Mouse (Mus musculus) limb, embryonic 12.5 days (tissue): ENCODE data around the gene Tmem33. TPM values are rescaled to one million over a fixed set of nuclear protein-coding genes. Genes with fewer than 3 reads are reported as not detected.
A peak's percentile ranks its signal among the peaks of the same experiment; 100 is the strongest.

ENCODE experiments used
- ATAC-seq: fragments of 200-750 bp; cut with Nextera tagmentation; 2 replicates; pipeline ENCODE4 v1.8.0; 2017; ENCODE audit warnings: low read depth, moderate TSS enrichment; ENCODE audit not compliant: insufficient number of reproducible peaks, insufficient read depth, low FRiP score, low TSS enrichment
- H3K27ac ChIP-seq: fragments of 300-500 bp; sonication (generic); 2 replicates; pipeline ENCODE4 v1.5.1; 2016; ENCODE audit warnings: mild to moderate bottlenecking, moderate library complexity
- H3K27me3 ChIP-seq: fragments of 300-500 bp; sonication (generic); 2 replicates; pipeline ENCODE4 v1.6.1; 2016; ENCODE audit warnings: mild to moderate bottlenecking, moderate library complexity
- H3K36me3 ChIP-seq: fragments of 300-500 bp; sonication (generic); 2 replicates; pipeline ENCODE4 v1.6.1; 2016; ENCODE audit warnings: mild to moderate bottlenecking, moderate library complexity
- H3K4me1 ChIP-seq: fragments of 300-500 bp; sonication (generic); replicated peaks from 2 replicates; pipeline ENCODE4 v1.6.1; 2016
- H3K4me2 ChIP-seq: fragments of 300-500 bp; sonication (generic); 2 replicates; pipeline ENCODE4 v1.6.1; 2016; ENCODE audit warnings: mild to moderate bottlenecking, moderate library complexity
- H3K4me3 ChIP-seq: fragments of 300-500 bp; sonication (generic); replicated peaks from 2 replicates; pipeline ENCODE4 v1.5.1; 2016; ENCODE audit warnings: mild to moderate bottlenecking
- H3K9ac ChIP-seq: fragments of 300-500 bp; sonication (generic); replicated peaks from 2 replicates; pipeline ENCODE4 v1.6.1; 2016; ENCODE audit warnings: mild to moderate bottlenecking, moderate library complexity
- H3K9me3 ChIP-seq: fragments of 300-500 bp; sonication (generic); 2 replicates; pipeline ENCODE4 v1.6.1; 2016; ENCODE audit warnings: mild to moderate bottlenecking, moderate library complexity
- WGBS: fragments of 180-500 bp; shearing (Covaris S2); methylation state at CpG from one replicate; pipeline ENCODE4 v1.1.7; 2016; 5-methylcytosine and 5-hydroxymethylcytosine counted together
- polyA plus RNA-seq: library from polyadenylated mRNA; unstranded; fragments of >200 nt; fragmentation: Nextera tagmentation; extraction: Ambion mirVana; gene quantifications from 2 replicates; pipeline ENCODE4 v1.2.1, GENCODE M21; 2016

The Tmem33 gene
- polyA plus RNA-seq = 77.4 and 80.3 TPM in 2 replicates

DNA sequence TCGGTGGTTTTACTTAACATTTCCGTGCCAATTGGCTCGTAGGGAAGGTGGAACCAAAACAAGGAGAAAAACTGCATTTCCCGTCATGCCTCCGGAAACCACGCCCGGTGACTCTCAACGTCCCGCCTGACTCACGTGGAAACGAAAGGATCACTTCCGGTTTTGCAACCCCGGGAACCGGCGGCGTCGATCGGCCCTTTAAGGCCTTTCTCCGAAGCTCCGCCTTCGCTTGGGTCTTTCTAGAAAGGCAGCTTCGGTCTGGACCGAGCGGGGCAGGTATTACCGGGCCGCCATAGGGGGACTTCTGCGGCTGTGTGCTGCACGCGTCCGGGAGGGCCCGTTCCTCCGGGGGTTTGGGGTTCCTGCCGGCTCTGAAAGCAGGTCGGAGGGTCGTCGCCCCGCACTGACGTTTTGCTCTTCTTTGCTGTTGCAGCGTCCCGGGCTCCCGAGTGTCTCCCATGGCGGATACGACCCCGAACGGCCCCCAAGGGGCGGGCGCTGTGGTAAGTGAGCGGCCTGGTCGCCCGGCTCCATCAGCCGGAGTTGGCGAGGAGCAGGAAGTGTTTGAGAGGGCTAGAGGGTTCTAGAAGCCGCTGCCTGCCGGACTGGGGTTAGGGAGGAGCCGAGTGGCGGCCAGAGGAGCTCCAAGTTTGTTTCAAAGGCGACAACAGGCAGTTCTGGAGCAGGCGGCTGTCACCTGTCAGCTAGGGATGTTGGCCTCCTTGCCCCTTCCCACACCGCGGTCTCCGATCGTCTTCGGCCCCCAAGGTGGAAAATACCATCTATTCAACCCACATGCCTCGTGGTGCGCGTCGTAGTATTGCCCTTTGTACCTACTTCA is at the start of gene Tmem33:
Tmem33 (plus strand) TSS at position 35 of the 841 bp plus-strand sequence.
- no peaks in the 10 kb centered on the region for H3K9me3 ChIP-seq
- no peaks in the 10 kb centered on the region for H3K27me3 ChIP-seq
- H3K4me1 ChIP-seq = peaks cover 11% of the 10 kb centered on the region
- H3K36me3 ChIP-seq = peaks cover 32% of the 10 kb centered on the region
- ATAC-seq = peak; percentile 78
- H3K27ac ChIP-seq = peak within 1 kb of the TSS; percentile 94
- H3K9ac ChIP-seq = peak within 1 kb of the TSS; percentile 88
- WGBS = under 1% methylated on average over 66 of the region's 67 CpGs
- H3K4me3 ChIP-seq = peak within 1 kb of the TSS; percentile 90
- H3K4me2 ChIP-seq = peak within 1 kb of the TSS; percentile 66

DNA sequence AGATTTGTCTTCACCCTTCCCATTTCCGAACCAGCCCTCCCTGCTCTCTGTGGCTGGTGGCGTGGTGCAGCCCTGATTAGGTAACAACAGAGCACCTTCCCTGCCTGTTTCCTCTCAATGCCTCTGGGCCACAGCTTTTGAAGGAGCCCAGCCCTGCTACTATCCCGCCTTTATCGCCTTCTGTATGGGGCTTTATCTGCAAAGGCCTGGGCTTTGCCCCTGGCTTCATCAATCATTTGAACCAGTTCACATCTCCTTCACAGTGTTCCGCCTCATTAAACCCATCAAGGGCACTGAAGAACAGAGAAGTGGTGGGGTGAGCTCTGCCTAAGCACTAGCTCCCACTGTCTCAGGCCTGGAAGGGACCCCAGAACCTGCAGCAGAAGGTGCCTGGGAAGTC is 47.2 kb upstream of the Tmem33 start:
- ATAC-seq = no peak

DNA sequence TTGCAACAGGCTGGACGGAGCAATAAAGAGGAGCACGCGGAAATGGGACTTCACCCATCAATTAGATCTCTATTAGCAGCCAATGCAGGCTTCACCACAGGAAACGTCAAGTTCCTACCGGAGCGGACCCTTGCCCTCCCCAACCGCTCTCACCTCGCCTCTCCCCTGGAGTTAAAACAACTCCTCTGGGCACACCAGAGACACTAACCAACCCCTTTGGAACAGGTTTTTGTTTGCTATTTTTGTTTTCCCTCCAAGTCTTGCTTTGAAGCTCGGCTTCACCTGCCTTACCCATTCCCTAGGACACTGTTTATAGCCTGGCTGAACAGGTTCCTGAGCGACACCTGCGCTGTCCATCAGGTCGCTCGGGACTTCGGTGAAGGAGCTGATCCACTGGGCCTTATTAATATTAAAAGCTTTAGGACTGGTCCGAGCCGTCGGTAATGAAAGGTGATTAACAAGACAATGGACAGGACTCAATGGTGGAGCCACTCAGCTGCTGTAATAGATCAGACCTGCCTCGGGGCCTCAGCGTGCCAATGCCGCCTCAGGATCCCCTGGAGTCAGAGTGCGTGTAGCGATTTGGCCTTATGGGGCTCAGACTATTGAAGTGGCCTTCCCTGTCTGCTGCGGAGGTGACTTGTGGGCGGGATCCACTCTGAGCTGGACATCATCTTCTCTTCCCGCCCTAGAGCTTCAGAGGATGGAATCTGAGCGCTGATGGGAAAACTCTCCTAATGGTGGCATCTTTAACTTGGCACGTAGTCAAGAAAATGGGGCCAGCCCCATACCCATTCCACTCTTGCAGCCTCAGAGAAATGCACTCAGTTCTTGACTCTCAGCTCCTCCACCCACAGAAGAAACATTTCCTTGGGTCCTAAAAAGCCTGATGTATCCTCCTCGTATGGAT is 45.0 kb upstream of the Tmem33 start:
- Histone ChIP-seq H3K27me3 (peaks cover 91% of the 10 kb centered on the region), H3K4me1 (peaks cover 15% of the 10 kb centered on the region), H3K4me2 (peak overlapping the region; percentile 55), H3K9ac (no peak overlapping the region; the same call in 1 of the 2 replicates), H3K36me3 (no peaks in the 10 kb centered on the region), H3K4me3 (peak overlapping the region; percentile 32; the same call in 1 of the 2 replicates), H3K27ac (no peak overlapping the region), H3K9me3 (no peaks in the 10 kb centered on the region)
- ATAC-seq = no peak
- 1% methylated on average over 28 of the region's 28 CpGs for WGBS

More for the DNA sequence above, 47.2 kb upstream of the Tmem33 start:
- Histone ChIP-seq H3K27ac (no peak overlapping the region), H3K9ac (no peak overlapping the region), H3K4me1 (peaks cover 15% of the 10 kb centered on the region), H3K9me3 (no peaks in the 10 kb centered on the region), H3K4me2 (no peak overlapping the region), H3K27me3 (peaks cover 75% of the 10 kb centered on the region), H3K36me3 (no peaks in the 10 kb centered on the region), H3K4me3 (no peak overlapping the region)
- 19% methylated on average over 5 of the region's 5 CpGs for WGBS

DNA sequence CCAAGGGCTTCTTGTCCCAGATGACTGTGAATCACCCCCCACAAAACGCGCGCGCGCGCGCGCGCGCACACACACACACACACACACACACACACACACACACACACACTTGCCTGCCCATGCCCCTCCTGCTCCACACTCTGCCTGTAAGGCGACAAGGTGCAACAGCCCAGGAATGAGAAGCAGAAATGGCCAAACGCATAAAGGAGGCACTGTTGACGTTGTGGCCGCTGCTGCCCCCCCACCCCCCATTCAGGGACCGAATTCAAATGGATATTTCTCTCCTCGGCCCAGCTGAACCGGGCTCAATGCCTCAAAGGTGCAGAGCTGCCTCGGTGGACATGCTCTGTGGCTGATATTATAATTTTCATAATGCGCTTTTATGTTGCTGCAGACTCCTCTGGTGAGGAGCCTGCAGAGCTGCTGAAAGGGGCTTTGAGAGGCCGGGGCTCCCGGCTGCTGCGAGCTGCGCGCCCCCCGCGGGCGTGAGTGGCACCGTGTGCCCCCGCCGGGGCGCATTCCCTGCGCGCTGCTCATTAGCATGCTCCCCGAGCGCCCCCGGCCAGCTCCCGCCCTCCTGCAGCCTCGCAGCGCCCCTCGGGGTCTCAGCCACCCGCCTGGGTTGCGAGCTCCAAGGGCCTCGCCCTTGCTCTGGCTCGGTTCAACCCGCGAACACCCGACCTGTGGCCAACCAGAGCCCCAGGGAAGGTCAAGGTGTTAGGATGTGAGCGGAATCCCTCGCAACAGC is 44.2 kb upstream of the Tmem33 start:
- no peak overlapping the region for H3K27ac ChIP-seq
- WGBS = 1% methylated on average over 49 of the region's 49 CpGs
- H3K9ac ChIP-seq = peak overlapping the region; percentile 45; the same call in 1 of the 2 replicates
- H3K4me1 ChIP-seq = peaks cover 15% of the 10 kb centered on the region
- H3K27me3 ChIP-seq = peaks cover 89% of the 10 kb centered on the region
- H3K9me3 ChIP-seq = no peaks in the 10 kb centered on the region
- peak overlapping the region; percentile 32 for H3K4me3 ChIP-seq
- peak overlapping the region; percentile 55 for H3K4me2 ChIP-seq
- 0 out of 2 replicates have a peak, but pooled peaks have one; percentile 47 for ATAC-seq
- no peaks in the 10 kb centered on the region for H3K36me3 ChIP-seq

DNA sequence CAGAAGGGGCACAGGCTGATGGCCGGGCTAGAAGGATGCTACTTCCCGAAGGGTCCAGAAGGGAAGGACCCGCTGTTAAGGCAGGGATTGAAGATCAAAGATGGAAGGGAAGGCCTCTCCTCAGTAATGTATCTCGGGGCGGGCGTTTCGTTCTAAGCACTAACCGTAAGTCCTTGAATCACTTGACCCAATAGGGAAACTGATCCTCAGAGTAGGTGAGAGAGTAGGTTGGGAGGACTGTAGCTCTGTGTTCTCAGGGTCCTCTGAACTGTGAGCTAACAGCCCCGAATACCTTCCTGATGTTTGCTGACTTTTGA is 43.6 kb upstream of the Tmem33 start:
- Histone ChIP-seq H3K27ac (no peak overlapping the region), H3K27me3 (peaks cover 92% of the 10 kb centered on the region), H3K9me3 (no peaks in the 10 kb centered on the region), H3K4me1 (peaks cover 15% of the 10 kb centered on the region), H3K4me2 (peak overlapping the region; percentile 55), H3K4me3 (peak overlapping the region; percentile 32), H3K36me3 (no peaks in the 10 kb centered on the region), H3K9ac (0 out of 2 replicates have a peak overlapping the region, but pooled peaks have one; percentile 45)
- ATAC-seq = no peak
- WGBS = 2% methylated on average over 9 of the region's 9 CpGs

DNA sequence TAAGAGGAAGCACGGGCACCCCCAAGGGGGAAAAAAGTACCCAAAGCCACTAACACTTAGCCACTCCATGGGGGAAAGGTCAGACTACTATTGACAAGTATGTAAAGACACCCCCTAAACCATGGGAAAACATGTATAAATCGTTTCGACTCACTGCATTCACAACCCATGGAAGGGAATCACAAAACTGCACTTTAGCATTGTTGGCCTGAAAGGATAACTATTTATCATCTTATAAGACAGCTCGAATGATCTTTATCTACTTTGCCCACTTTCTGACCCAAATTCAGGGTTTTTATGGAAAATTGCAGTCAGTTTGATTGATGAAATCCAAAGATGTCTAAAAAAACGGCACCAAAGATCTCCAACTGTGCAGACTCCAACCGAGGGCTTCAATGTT is 38.5 kb upstream of the Tmem33 start:
- Histone ChIP-seq H3K4me3 (0 out of 2 replicates have a peak overlapping the region, but pooled peaks have one; percentile 33), H3K36me3 (no peaks in the 10 kb centered on the region), H3K4me2 (peak overlapping the region; percentile 58; the same call in 1 of the 2 replicates), H3K4me1 (peaks cover 15% of the 10 kb centered on the region; the same call in 1 of the 2 replicates), H3K9me3 (peaks cover 10% of the 10 kb centered on the region; the same call in 1 of the 2 replicates), H3K9ac (no peak overlapping the region), H3K27me3 (peaks cover 92% of the 10 kb centered on the region), H3K27ac (no peak overlapping the region)
- WGBS = 7% methylated on average over 6 of the region's 6 CpGs
- ATAC-seq = no peak

DNA sequence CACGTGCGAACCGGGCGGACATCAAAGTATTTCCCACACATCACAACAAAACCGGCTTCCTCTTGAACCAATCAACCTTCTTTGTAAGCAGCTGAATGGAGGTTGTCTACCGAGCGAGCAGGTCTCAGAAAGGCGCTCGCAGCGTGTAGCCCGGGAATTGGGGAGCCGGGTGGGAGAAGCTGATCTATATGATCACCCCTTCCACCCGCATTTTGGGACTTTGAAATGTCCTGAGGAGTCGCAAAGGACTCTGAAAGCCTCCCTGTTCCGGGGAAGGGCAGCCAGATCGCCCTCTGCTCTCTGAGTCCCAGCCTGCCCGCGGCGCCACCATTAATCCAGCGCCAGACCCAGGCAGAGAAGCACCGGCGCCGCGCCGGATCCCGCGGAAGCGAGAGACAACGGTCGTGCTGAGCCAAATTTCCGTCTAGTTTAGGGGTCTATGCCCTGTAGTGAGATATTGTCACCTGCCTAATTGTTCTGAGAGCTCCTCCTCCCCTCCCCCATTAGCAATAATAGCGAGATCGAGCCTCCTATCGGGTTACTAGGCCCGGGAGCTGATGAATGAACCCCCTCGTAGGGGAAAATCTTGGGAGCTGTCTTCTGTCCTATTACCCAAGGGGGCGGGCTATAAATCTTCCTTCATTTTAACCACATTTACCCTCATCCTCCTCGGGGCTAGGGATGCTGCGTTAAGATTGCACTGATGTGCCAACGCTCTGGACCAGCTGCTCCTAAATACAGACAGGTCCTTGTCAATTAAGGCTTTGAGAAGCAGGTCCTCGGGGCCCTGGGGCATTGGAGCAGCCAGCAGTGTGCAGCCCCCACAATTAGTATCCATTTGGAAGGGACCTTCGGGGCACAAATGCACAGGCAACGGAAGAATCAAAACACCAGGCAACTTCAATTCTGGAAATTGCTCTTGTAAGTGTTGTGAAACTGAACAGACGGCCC is 37.6 kb upstream of the Tmem33 start:
- Histone ChIP-seq H3K27me3 (peaks cover 94% of the 10 kb centered on the region), H3K4me2 (peak overlapping the region; percentile 58), H3K9me3 (peaks cover 10% of the 10 kb centered on the region; the same call in 1 of the 2 replicates), H3K4me3 (peak overlapping the region; percentile 33), H3K9ac (no peak overlapping the region), H3K4me1 (peaks cover 18% of the 10 kb centered on the region; the same call in 1 of the 2 replicates), H3K36me3 (no peaks in the 10 kb centered on the region), H3K27ac (no peak overlapping the region)
- WGBS = under 1% methylated on average over 44 of the region's 44 CpGs
- no peak for ATAC-seq

DNA sequence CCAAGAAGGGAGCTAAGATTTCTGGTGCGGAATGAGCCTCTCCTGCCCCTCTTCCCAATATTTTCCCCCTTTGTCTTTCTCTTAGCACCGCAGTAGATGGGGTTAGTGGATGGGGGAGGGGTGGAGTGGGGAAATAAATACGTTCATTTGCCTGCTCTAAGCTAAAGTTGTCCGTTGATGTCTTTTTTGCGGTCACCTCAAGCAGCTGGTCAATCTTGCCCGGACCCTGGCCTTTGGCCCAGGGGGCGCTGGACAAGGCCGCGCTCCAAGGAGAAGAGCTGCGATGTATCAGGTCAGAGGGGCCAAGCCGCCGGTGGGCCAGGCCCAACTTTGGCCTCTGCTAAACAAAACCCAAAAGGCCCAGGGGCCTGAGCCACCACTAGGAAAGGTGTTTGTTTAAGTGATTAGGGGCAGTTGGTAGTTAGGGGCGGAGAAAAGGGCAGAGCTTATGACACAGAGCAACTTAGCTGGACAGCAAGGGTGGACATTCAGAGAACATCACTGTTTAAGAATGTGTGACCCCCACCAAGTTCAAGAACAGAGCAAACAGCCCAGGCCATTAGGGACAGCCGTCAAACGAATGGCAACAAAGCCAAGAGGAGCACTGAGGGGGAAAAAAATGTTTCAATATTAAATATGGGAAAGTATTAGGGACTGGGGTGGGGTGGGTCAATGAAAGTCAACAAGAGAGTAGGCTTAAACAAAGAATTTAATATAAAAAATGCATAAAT is 36.8 kb upstream of the Tmem33 start:
- peaks cover 23% of the 10 kb centered on the region; the same call in 1 of the 2 replicates for H3K4me1 ChIP-seq
- H3K36me3 ChIP-seq = no peaks in the 10 kb centered on the region
- H3K4me3 ChIP-seq = no peak overlapping the region
- peaks cover 94% of the 10 kb centered on the region for H3K27me3 ChIP-seq
- H3K9me3 ChIP-seq = peaks cover 10% of the 10 kb centered on the region; the same call in 1 of the 2 replicates
- no peak overlapping the region for H3K4me2 ChIP-seq
- no peak overlapping the region for H3K27ac ChIP-seq
- ATAC-seq = no peak
- no peak overlapping the region for H3K9ac ChIP-seq
- 1% methylated on average over 15 of the region's 15 CpGs for WGBS

DNA sequence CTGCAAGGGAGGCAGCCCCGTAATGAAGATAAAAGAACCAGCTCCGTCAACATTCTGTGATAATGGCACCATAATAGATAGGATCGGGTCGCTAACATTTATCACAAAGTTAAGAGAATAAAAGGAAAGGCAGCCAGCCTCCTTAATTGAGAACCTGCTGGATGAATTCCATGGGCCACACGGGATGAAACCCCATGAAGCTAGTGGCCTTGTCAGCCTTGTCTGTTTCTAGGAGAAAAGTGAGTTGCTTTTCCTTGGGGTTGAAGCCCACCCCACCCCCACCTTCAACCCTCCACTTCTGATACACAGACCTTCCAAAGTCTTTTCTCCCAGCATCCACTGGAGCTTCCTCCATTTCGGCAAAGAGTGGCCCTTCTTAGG is 36.3 kb upstream of the Tmem33 start:
- Histone ChIP-seq H3K27ac (no peak overlapping the region), H3K27me3 (peaks cover 94% of the 10 kb centered on the region), H3K9me3 (peaks cover 10% of the 10 kb centered on the region; the same call in 1 of the 2 replicates), H3K4me3 (no peak overlapping the region), H3K9ac (no peak overlapping the region), H3K4me1 (peaks cover 23% of the 10 kb centered on the region; the same call in 1 of the 2 replicates), H3K4me2 (no peak overlapping the region), H3K36me3 (no peaks in the 10 kb centered on the region)
- ATAC-seq = no peak
- WGBS = 13% methylated on average over 6 of the region's 6 CpGs
